ENCODE assay signal across 30 mouse cellular contexts in genomic region chr9:67847606-67848005, GRCm38 (mm10). TPM values are rescaled to one million over a fixed set of nuclear protein-coding genes. Genes with fewer than 3 reads are reported as not detected.
DNase-seq lines count a peak whose midpoint lies in the region; ATAC-seq and TF ChIP-seq lines count a peak whose summit lies in the region.
"Had no signal": no experiment of that assay in that cellular context is flagged by ENCODE, and none has a peak within 500 bp of the region (broad histone marks: within the 10 kb centered on the region; RNA-seq: fewer than 3 reads in every experiment).

No protein-coding gene starts in this region.

- no peaks in the 10 kb centered on the region for H3K36me3 ChIP-seq in liver, postnatal 0 days (replicated peaks; ENCODE audit: insufficient read depth, low read length)
- H3K36me3 ChIP-seq in liver, embryonic 11.5 days (ENCODE audit: control insufficient read depth, insufficient read depth, low read length): 0 out of 2 replicates have a peak, but pooled peaks cover 4% of the 10 kb centered on the region
- H3K36me3 ChIP-seq in forebrain, embryonic 10.5 days (replicated peaks): no peaks in the 10 kb centered on the region; the same call in 1 of the 2 replicates
- H3K36me3 ChIP-seq: embryonic facial prominence, embryonic 15.5 days; forebrain, embryonic 15.5 days; heart, embryonic 13.5 days; hindbrain, embryonic 12.5 days; limb, embryonic 13.5 days; liver, embryonic 15.5 days; neural tube, embryonic 13.5 days had no signal

- WGBS in liver, postnatal 0 days (ENCODE audit: insufficient replicate concordance): 86% methylated on average over 3 of the region's 3 CpGs
- 94% methylated on average over 3 of the region's 3 CpGs for WGBS in liver, embryonic 11.5 days
- 94% methylated on average over 3 of the region's 3 CpGs for WGBS in forebrain, embryonic 10.5 days

- H3K27me3 ChIP-seq in liver, postnatal 0 days (ENCODE audit: insufficient read depth, low read length): no peaks in the 10 kb centered on the region
- H3K27me3 ChIP-seq in liver, embryonic 11.5 days (replicated peaks; ENCODE audit: control insufficient read depth, insufficient read depth, low read length): no peaks in the 10 kb centered on the region
- no peaks in the 10 kb centered on the region for H3K27me3 ChIP-seq in forebrain, embryonic 10.5 days (ENCODE audit: poor library complexity, severe bottlenecking)
- H3K27me3 ChIP-seq: embryonic facial prominence, embryonic 15.5 days; forebrain, embryonic 15.5 days; heart, embryonic 13.5 days; hindbrain, embryonic 12.5 days; limb, embryonic 13.5 days; liver, embryonic 15.5 days; neural tube, embryonic 13.5 days had no signal

- TF ChIP-seq CTCF in gastrocnemius, adult 2 months (IDR thresholded peaks at IDR 0.05): no peak
- no peak for TF ChIP-seq CTCF in liver, postnatal 0 days (IDR thresholded peaks at IDR 0.05; ENCODE audit: low read depth)

- peak overlapping the region; percentile 24; the same call in 1 of the 2 replicates for H3K27ac ChIP-seq in gastrocnemius, adult 2 months
- peak overlapping the region; percentile 22; the same call in 1 of the 2 replicates for H3K27ac ChIP-seq in liver, postnatal 0 days (ENCODE audit: low read depth)
- no peak overlapping the region; the same call in 1 of the 2 replicates for H3K27ac ChIP-seq in liver, embryonic 11.5 days (ENCODE audit: low read depth, low read length)
- no peak overlapping the region for H3K27ac ChIP-seq in forebrain, embryonic 10.5 days
- H3K27ac ChIP-seq: embryonic facial prominence, embryonic 15.5 days; forebrain, embryonic 15.5 days; heart, embryonic 13.5 days; hindbrain, embryonic 12.5 days; limb, embryonic 13.5 days; liver, embryonic 15.5 days; midbrain, embryonic 10.5 days; neural tube, embryonic 13.5 days had no signal

- no peaks in the 10 kb centered on the region for H3K9me3 ChIP-seq in liver, postnatal 0 days (ENCODE audit: low read length)
- H3K9me3 ChIP-seq in liver, embryonic 11.5 days (ENCODE audit: control insufficient read depth, low read length): no peaks in the 10 kb centered on the region
- no peaks in the 10 kb centered on the region for H3K9me3 ChIP-seq in forebrain, embryonic 10.5 days
- H3K9me3 ChIP-seq: embryonic facial prominence, embryonic 15.5 days; forebrain, embryonic 15.5 days; heart, embryonic 13.5 days; hindbrain, embryonic 12.5 days; limb, embryonic 13.5 days; liver, embryonic 15.5 days; midbrain, embryonic 10.5 days; neural tube, embryonic 13.5 days had no signal

- H3K4me1 ChIP-seq in liver, postnatal 0 days (ENCODE audit: insufficient read depth): peaks cover 45% of the 10 kb centered on the region
- peaks cover 11% of the 10 kb centered on the region for H3K4me1 ChIP-seq in liver, embryonic 11.5 days (replicated peaks; ENCODE audit: control insufficient read depth, insufficient read depth, low read length)
- H3K4me1 ChIP-seq in forebrain, embryonic 10.5 days: no peaks in the 10 kb centered on the region
- H3K4me1 ChIP-seq: forebrain, embryonic 15.5 days; midbrain, embryonic 10.5 days; neural tube, embryonic 13.5 days had no signal

- no peak for ATAC-seq in liver, postnatal 0 days
- ATAC-seq in liver, embryonic 11.5 days (replicated peaks; ENCODE audit: low FRiP score): no peak
- ATAC-seq: forebrain, embryonic 15.5 days; intestine, postnatal 0 days; midbrain, embryonic 16.5 days had no signal

- peak; percentile 13 for DNase-seq in adrenal gland, postnatal 14 days
- DNase-seq in adrenal gland, postnatal 4 days (ENCODE audit: low spot score in 2 of 2): no peak
- no peak for DNase-seq in gastrocnemius, adult 2 months
- no peak for DNase-seq in gastrocnemius, postnatal 25 days
- no peak for DNase-seq in liver, postnatal 0 days
- no peak for DNase-seq in liver, embryonic 11.5 days (ENCODE audit: low spot score)
- DNase-seq in forebrain, embryonic 10.5 days (ENCODE audit: extremely low spot score, low spot score): no peak
- DNase-seq: gastrocnemius, postnatal 10 days; heart, adult 11 months; kidney, postnatal 25 days; retina, postnatal 1 day; right cerebral cortex, postnatal 25 days; spleen, adult 18-20 months; thymus, postnatal 14 days had no signal

- H3K4me3 ChIP-seq in gastrocnemius, adult 2 months: no peak overlapping the region
- H3K4me3 ChIP-seq in liver, postnatal 0 days (ENCODE audit: low read depth, low read length): no peak overlapping the region
- no peak overlapping the region for H3K4me3 ChIP-seq in liver, embryonic 11.5 days (ENCODE audit: low read depth, low read length)
- H3K4me3 ChIP-seq in forebrain, embryonic 10.5 days: no peak overlapping the region
- H3K4me3 ChIP-seq: embryonic facial prominence, embryonic 15.5 days; forebrain, embryonic 15.5 days; heart, embryonic 13.5 days; hindbrain, embryonic 12.5 days; limb, embryonic 13.5 days; liver, embryonic 15.5 days; midbrain, embryonic 10.5 days; myocyte; neural tube, embryonic 13.5 days had no signal

- no peak overlapping the region for H3K4me2 ChIP-seq in liver, postnatal 0 days (ENCODE audit: low read depth, low read length)
- H3K4me2 ChIP-seq in liver, embryonic 11.5 days: no peak overlapping the region
- H3K4me2 ChIP-seq: embryonic facial prominence, embryonic 15.5 days; forebrain, embryonic 15.5 days; heart, embryonic 13.5 days; hindbrain, embryonic 12.5 days; limb, embryonic 13.5 days; liver, embryonic 15.5 days; neural tube, embryonic 13.5 days had no signal

- TF ChIP-seq EP300 in liver, postnatal 0 days (IDR thresholded peaks at IDR 0.05; ENCODE audit: low read depth): no peak

- H3K9ac ChIP-seq in liver, postnatal 0 days (replicated peaks): no peak overlapping the region
- no peak overlapping the region for H3K9ac ChIP-seq in liver, embryonic 11.5 days (ENCODE audit: low read depth, low read length)
- H3K9ac ChIP-seq: embryonic facial prominence, embryonic 15.5 days; forebrain, embryonic 15.5 days; heart, embryonic 13.5 days; hindbrain, embryonic 12.5 days; limb, embryonic 13.5 days; liver, embryonic 15.5 days; neural tube, embryonic 13.5 days had no signal

- intact Hi-C loops in gastrocnemius, adult 2 months (cut with DNase I): no loop called here

RNA-seq across cellular contexts. Expression of gene Vps13c, which starts 7.4 kb away (rescaled TPM):
- total RNA-seq in adrenal gland, postnatal 14 days (2021): 43.3 and 46.2 TPM in 2 replicates
- 10 to 100 TPM; 32.3 to 32.5 TPM for total RNA-seq in adrenal gland, postnatal 4 days (2021)
- total RNA-seq in gastrocnemius, adult 2 months (2021): 10 to 100 TPM; 26.1 to 32.9 TPM
- total RNA-seq in gastrocnemius, postnatal 25 days (2021): 10 to 100 TPM; 23.7 to 25.4 TPM
- polyA plus RNA-seq in liver, postnatal 0 days (2015; fragmentation: Nextera tagmentation; extraction: Ambion mirVana): 3.2 and 3.4 TPM in 2 replicates
- 13.5 and 14.7 TPM in 2 replicates for polyA plus RNA-seq in liver, embryonic 11.5 days (2014; fragmentation: Nextera tagmentation; extraction: Ambion mirVana)
- 3.2 and 4.1 TPM in 2 replicates for polyA plus RNA-seq in forebrain, embryonic 10.5 days (2016; fragmentation: Nextera tagmentation; extraction: Ambion mirVana)

RNA-seq across cellular contexts. Expression of gene C2cd4a, which starts 15.5 kb away (rescaled TPM):
- total RNA-seq in adrenal gland, postnatal 14 days (2021): 0.34 TPM in 1 of 2 replicates, not detected in the other
- total RNA-seq in adrenal gland, postnatal 4 days (2021): under 1 TPM; 0.36 to 0.79 TPM
- total RNA-seq in gastrocnemius, adult 2 months (2021): not detected
- under 1 TPM in 1 of 2 experiments, not detected in 1; 0.38 TPM for total RNA-seq in gastrocnemius, postnatal 25 days (2021)
- polyA plus RNA-seq in liver, postnatal 0 days (2015; fragmentation: Nextera tagmentation; extraction: Ambion mirVana): 0.09 and 0.89 TPM in 2 replicates
- polyA plus RNA-seq in liver, embryonic 11.5 days (2014; fragmentation: Nextera tagmentation; extraction: Ambion mirVana): 2.6 and 4.2 TPM in 2 replicates
- not detected in 2 replicates for polyA plus RNA-seq in forebrain, embryonic 10.5 days (2016; fragmentation: Nextera tagmentation; extraction: Ambion mirVana)
- total RNA-seq: adrenal gland, adult 18-20 months; common myeloid progenitor, adult 5-6 weeks; ES-E14; heart, postnatal 25 days; left cerebral cortex, postnatal 25 days had no signal
- polyA plus RNA-seq: hindbrain, embryonic 12.5 days; midbrain, embryonic 10.5 days; myocyte had no signal

Comparison
In these comparisons a context has a peak if more than half of its experiments do, and no peak if none do; other contexts are left out.
1. H3K27ac ChIP-seq: peak in gastrocnemius, adult 2 months (single experiment) and liver, postnatal 0 days (single experiment); none in liver, embryonic 11.5 days (single experiment) and forebrain, embryonic 10.5 days (single experiment).